Mouse (Mus musculus) erythroblast, adult 5-6 weeks (primary cell): Measurements from ENCODE around the gene Pank4. TPM values are rescaled to one million over a fixed set of nuclear protein-coding genes. Genes with fewer than 3 reads are reported as not detected.

ENCODE experiments used
- total RNA-seq, 2 experiments: library from RNA; stranded (forward) in 1 of 2; stranded (reverse) in 1 of 2; fragments of 150-400 nt in 1 of 2; fragments of 200-764, 138-1000 nt in 1 of 2; gene quantifications; 2 replicates each; pipeline versions ENCODE4 v1.2.3 to v1.2.4; 2015 to 2017; ENCODE audit warnings: low replicate concordance in 2 of 2

Gene Pank4
- total RNA-seq, 2 experiments from 2014 or later = 11.1 to 11.7 TPM

Other genes with a start within 250 kb of the Pank4 start
- gene Ttc34, start 126.7 kb upstream of the Pank4 start, total RNA-seq (2015; ENCODE audit: low replicate concordance) = not detected in 2 replicates
- not detected in 2 replicates for gene Ttc34, start 126.7 kb upstream of the Pank4 start, total RNA-seq (2017; ENCODE audit: low replicate concordance)
- gene Mmel1, start 94.5 kb upstream of the Pank4 start, total RNA-seq (2015; ENCODE audit: low replicate concordance) = 1.0 and 4.0 TPM in 2 replicates
- gene Mmel1, start 94.5 kb upstream of the Pank4 start, total RNA-seq (2017; ENCODE audit: low replicate concordance) = 7.1 and 9.9 TPM in 2 replicates
- gene Fam213b, start 65.0 kb upstream of the Pank4 start, total RNA-seq (2015; ENCODE audit: low replicate concordance) = 3.6 and 8.8 TPM in 2 replicates
- gene Fam213b, start 65.0 kb upstream of the Pank4 start, total RNA-seq (2017; ENCODE audit: low replicate concordance) = 2.3 and 2.5 TPM in 2 replicates
- 634 and 677 TPM in 2 replicates for gene Tnfrsf14, start 35.6 kb upstream of the Pank4 start, total RNA-seq (2015; ENCODE audit: low replicate concordance)
- 775 and 846 TPM in 2 replicates for gene Tnfrsf14, start 35.6 kb upstream of the Pank4 start, total RNA-seq (2017; ENCODE audit: low replicate concordance)
- gene Hes5, start 3.2 kb upstream of the Pank4 start, total RNA-seq (2015; ENCODE audit: low replicate concordance) = not detected in 2 replicates
- gene Hes5, start 3.2 kb upstream of the Pank4 start, total RNA-seq (2017; ENCODE audit: low replicate concordance) = not detected in 2 replicates
- gene Plch2, start 92.7 kb downstream of the Pank4 start, total RNA-seq (2015; ENCODE audit: low replicate concordance) = not detected in 2 replicates
- gene Plch2, start 92.7 kb downstream of the Pank4 start, total RNA-seq (2017; ENCODE audit: low replicate concordance) = not detected in 2 replicates
- 0.42 and 2.7 TPM in 2 replicates for gene Pex10, start 102.9 kb downstream of the Pank4 start, total RNA-seq (2015; ENCODE audit: low replicate concordance)
- gene Pex10, start 102.9 kb downstream of the Pank4 start, total RNA-seq (2017; ENCODE audit: low replicate concordance) = 0.42 and 3.6 TPM in 2 replicates
- 27.1 and 49.3 TPM in 2 replicates for gene Rer1, start 122.3 kb downstream of the Pank4 start, total RNA-seq (2015; ENCODE audit: low replicate concordance)
- gene Rer1, start 122.3 kb downstream of the Pank4 start, total RNA-seq (2017; ENCODE audit: low replicate concordance) = 34.8 and 36.0 TPM in 2 replicates
- 2.9 TPM in 1 of 2 replicates, not detected in the other for gene Morn1, start 122.5 kb downstream of the Pank4 start, total RNA-seq (2015; ENCODE audit: low replicate concordance)
- gene Morn1, start 122.5 kb downstream of the Pank4 start, total RNA-seq (2017; ENCODE audit: low replicate concordance) = 0.28 TPM in 1 of 2 replicates, not detected in the other